Mouse (Mus musculus) heart, postnatal 0 days (tissue): ENCODE results near the gene Tmem132a.
A peak's percentile ranks its signal among the peaks of the same experiment; 100 is the strongest.

Source experiments
- CTCF ChIP-seq: IDR thresholded peaks from 2 replicates; pipeline ENCODE4 v1.5.1; 2016; ENCODE audit warnings: antibody characterized with exemption, control low read depth, low read depth
- EP300 ChIP-seq: IDR thresholded peaks from 2 replicates; pipeline ENCODE4 v1.6.1; 2016; ENCODE audit warnings: antibody characterized with exemption, low read depth

DNA sequence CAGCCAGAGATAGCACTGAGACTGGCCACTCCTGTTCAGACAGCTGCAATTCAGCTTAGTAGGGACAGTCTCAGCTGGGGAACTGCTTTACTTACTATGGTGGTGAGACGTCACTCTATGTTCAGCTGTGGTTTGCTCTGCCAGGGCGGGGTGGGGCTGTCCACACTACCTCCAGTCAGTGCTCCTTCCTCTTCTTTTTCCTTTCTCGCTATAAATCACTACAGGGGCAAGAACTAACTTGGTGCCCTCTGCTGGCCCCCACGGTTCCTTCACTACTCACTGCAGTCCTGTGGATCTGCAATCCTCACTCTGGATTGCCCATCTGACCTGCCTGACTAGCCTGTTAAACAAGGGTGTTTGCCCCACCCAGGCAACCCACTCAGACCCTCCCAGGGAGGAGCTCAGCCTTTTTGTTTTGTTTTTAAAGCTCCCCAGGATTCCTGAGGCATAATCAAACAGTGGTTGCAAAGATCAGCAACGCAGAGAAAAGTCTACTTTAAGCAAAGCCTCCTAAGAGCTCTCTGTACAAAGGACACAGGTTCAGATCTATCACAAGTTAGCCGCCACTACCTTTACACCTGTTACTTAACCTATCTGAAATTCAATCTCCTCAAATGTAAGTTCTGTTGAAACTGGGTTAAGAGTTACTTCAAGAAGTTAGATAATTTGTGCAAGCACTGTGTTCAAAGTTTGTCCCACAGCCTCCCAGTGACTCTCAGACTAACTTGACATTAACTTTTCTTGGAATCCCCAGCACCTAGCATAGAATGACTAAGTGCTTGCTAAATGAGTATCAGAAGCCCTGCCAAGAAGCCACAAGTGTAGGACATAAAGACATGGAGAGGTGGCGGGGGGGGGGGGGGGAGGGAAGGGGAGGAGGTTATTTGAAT is 10.6 kb upstream of the Tmem132a start:
- peak; percentile 37 for TF ChIP-seq CTCF
- TF ChIP-seq EP300: no peak
